Mouse (Mus musculus): Measurements from ENCODE around the gene Papolb.

Gene Papolb

GRCm38 (mm10) chr5:142529915-142530314 is at the start of gene Papolb:
TSS of gene Papolb (minus strand) at chr5:142530076.
- no peak for DNase-seq (ENCODE audit: low spot score)

- DNase-seq (ENCODE audit: low spot score), result no peak
Measured at GRCm38 (mm10) chr5:142578192-142578591, 48.3 kb upstream of the Papolb start.

- no peak for DNase-seq (ENCODE audit: low spot score)
Measured at GRCm38 (mm10) chr5:142576832-142577231, 47.0 kb upstream of the Papolb start.

GRCm38 (mm10) chr5:142574323-142575057 is 44.6 kb upstream of the Papolb start:
- DNase-seq (ENCODE audit: low spot score), result no peak

GRCm38 (mm10) chr5:142564606-142565005 is 34.7 kb upstream of the Papolb start:
- no peak for DNase-seq (ENCODE audit: low spot score)

- no peak for DNase-seq (ENCODE audit: low spot score)
Measured at GRCm38 (mm10) chr5:142560261-142560660, 30.4 kb upstream of the Papolb start.

GRCm38 (mm10) chr5:142557397-142558067 is 27.7 kb upstream of the Papolb start:
- DNase-seq (ENCODE audit: low spot score), result peak; percentile 42

- DNase-seq (ENCODE audit: low spot score), result no peak
Measured at GRCm38 (mm10) chr5:142556721-142557120, 26.8 kb upstream of the Papolb start.

GRCm38 (mm10) chr5:142555866-142556265 is 26.0 kb upstream of the Papolb start:
- DNase-seq (ENCODE audit: low spot score), result no peak

GRCm38 (mm10) chr5:142550706-142551652 is 21.1 kb upstream of the Papolb start, which contains the start of gene Radil:
TSS of gene Radil (minus strand) at chr5:142551098.
- DNase-seq (ENCODE audit: low spot score), result peak; percentile 97

- DNase-seq (ENCODE audit: low spot score), result peak; percentile 22
Measured at GRCm38 (mm10) chr5:142549961-142550705, 20.3 kb upstream of the Papolb start.

GRCm38 (mm10) chr5:142549441-142549840 is 19.6 kb upstream of the Papolb start:
- no peak for DNase-seq (ENCODE audit: low spot score)

GRCm38 (mm10) chr5:142547066-142547465 is 17.2 kb upstream of the Papolb start:
- no peak for DNase-seq (ENCODE audit: low spot score)

- no peak for DNase-seq (ENCODE audit: low spot score)
Measured at GRCm38 (mm10) chr5:142546344-142546743, 16.5 kb upstream of the Papolb start.

- no peak for DNase-seq (ENCODE audit: low spot score)
Measured at GRCm38 (mm10) chr5:142545014-142545795, 15.3 kb upstream of the Papolb start.

GRCm38 (mm10) chr5:142537286-142537685 is 7.4 kb upstream of the Papolb start:
- DNase-seq (ENCODE audit: low spot score), result no peak

- no peak for DNase-seq (ENCODE audit: low spot score)
Measured at GRCm38 (mm10) chr5:142535388-142535787, 5.5 kb upstream of the Papolb start.

- DNase-seq (ENCODE audit: low spot score), result no peak
Measured at GRCm38 (mm10) chr5:142524711-142525464, 5.0 kb downstream of the Papolb start.

GRCm38 (mm10) chr5:142521195-142521866 is 8.5 kb downstream of the Papolb start:
- no peak for DNase-seq (ENCODE audit: low spot score)
